Mouse (Mus musculus) testis, adult 2 months (tissue): ENCODE data around the gene Ythdf1.

Experiments
- CTCF ChIP-seq: fragments of 200-500 bp; IDR thresholded peaks from 2 replicates; pipeline ENCODE4 v1.5.1; 2012; ENCODE audit warnings: low read depth, mild to moderate bottlenecking, inconsistent platforms, low read length, moderate library complexity; ENCODE audit not compliant: control insufficient read depth, insufficient read depth, insufficient replicate concordance
- POLR2A ChIP-seq: fragments of 200-500 bp; IDR thresholded peaks from 2 replicates; pipeline ENCODE4 v1.6.1; 2012; ENCODE audit warnings: low read depth, mild to moderate bottlenecking, inconsistent platforms, low read length, moderate library complexity; ENCODE audit not compliant: control insufficient read depth

DNA sequence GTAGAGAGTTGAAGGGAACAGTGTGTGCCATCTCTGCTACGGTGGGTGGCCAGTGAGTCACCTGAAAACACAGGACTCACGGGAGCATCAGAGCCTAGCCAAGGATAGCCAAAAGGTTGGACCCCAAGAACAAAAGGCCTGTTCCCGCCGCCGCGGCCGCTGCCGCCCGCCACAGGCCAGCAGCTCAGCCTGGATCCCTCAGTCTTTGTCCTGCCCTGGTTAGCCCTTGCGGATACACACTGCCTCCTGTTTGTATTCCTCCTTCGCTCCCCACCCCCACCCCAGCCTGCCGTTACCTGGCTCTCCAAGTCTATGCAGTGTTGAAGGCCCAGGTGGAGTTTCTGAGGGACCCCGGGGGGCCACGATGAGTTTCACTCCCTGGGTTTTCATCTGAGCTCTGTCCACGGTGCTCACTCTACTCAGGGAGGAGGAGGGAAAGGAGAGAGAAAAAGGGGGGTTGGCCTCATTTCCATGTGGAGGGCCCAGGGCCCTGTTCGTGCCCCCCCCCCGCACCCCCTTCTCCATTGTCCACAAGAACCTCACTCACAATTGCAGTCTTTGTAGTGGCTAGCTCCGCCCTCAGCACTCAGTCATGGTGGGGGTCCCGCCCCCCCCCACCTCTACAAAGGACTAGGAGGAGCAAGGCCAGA lies 31.4 kb downstream of the Ythdf1 start:
- TF ChIP-seq CTCF (no peak), POLR2A (no peak)
